Mouse (Mus musculus): ENCODE data around the gene Akr1b7. TPM values are rescaled to one million over a fixed set of nuclear protein-coding genes. Genes with fewer than 3 reads are reported as not detected.
A peak's percentile ranks its signal among the peaks of the same experiment; 100 is the strongest.
"Not testable (repeated sequence)": the region's sequence is repeated elsewhere in the genome, so short reads cannot be mapped to it uniquely, and the experiment has no call there.

Gene Akr1b7
- polyA plus RNA-seq (2016; fragmentation: Nextera tagmentation; extraction: Ambion mirVana), result 0.17 TPM in 1 of 2 replicates, not detected in the other

DNA sequence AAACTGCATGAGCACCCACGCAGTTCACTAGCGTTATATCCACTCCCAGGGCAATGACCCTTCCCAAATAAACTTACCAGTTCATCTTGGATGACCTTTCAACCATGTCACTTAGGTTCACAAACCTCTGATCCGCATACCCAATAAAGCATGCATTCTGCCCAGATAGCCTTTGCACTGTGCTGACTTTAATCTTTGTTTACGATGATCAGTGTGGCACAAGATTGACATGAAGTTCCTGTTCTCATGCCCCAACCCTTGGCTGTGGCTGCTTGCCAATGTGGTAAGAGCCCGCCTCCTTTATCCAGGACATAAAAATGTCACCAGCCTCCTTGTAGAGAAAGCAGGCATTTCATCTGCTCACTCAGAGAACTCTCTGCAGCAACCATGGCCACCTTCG, at the start of gene Akr1b7:
Gene Akr1b7, plus strand, starts transcription at position 312 of the 400 bp plus-strand sequence.
- no peak within 1 kb of the TSS for H3K9ac ChIP-seq
- no peak within 1 kb of the TSS for H3K4me3 ChIP-seq
- no peaks in the 10 kb centered on the region for H3K9me3 ChIP-seq (replicated peaks)
- H3K27me3 ChIP-seq, result no peaks in the 10 kb centered on the region
- H3K36me3 ChIP-seq, result no peaks in the 10 kb centered on the region
- H3K27ac ChIP-seq, result no peak within 1 kb of the TSS
- no peaks in the 10 kb centered on the region for H3K4me1 ChIP-seq
- 86% methylated on average over 6 of the region's 6 CpGs for WGBS
- H3K4me2 ChIP-seq (replicated peaks), result no peak within 1 kb of the TSS
- ATAC-seq (ENCODE audit: low FRiP score), result no peak

DNA sequence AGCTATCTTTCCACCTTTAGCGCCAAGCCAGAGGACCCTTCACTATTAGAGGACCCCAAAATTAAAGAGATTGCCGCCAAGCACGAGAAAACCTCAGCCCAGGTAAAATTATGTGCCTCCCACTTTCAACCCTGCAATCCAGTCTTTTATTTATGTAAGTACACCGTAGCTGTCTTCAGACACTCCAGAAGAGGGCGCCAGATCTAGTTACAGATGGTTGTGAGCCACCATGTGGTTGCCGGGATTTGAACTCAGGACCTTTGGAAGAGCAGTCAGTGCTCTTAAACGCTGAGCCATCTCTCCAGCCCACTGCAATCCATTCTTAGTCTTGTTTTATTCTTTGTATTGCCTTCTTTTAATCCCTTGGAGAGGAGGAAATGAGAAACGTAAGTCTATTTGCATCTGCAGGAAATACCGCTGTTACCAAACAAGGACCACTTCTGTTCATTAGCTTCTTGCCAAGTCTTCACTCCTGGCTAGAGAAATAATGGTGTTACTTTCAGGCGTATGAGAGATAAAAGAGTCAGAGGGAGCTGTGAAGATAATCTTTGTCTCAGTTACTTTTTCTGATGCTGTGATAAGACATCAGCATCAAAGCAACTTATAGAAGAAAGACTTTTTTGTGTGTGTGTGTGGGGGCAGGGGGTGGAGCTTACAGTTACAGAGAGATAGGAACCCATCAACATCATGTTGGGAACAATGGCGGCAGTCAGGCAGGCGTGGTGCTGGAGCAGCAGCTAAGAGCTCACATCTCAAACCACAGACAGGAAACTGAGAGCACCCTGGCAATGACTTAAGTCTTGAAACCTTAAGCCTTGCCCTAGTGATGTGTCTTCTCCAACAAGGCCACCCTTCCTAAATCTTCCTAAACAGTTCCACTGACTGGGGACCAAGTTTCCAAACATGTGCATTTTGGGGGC, 47.7 kb upstream of the Akr1b7 start:
- H3K4me2 ChIP-seq (replicated peaks), result no peak overlapping the region
- H3K4me1 ChIP-seq, result peaks cover 8% of the 10 kb centered on the region
- H3K36me3 ChIP-seq, result no peaks in the 10 kb centered on the region
- no peak overlapping the region for H3K27ac ChIP-seq
- no peaks in the 10 kb centered on the region for H3K27me3 ChIP-seq
- H3K4me3 ChIP-seq, result no peak overlapping the region
- 88% methylated on average over 12 of the region's 12 CpGs for WGBS
- H3K9ac ChIP-seq, result no peak overlapping the region
- no peak for ATAC-seq (ENCODE audit: low FRiP score)
- H3K9me3 ChIP-seq (replicated peaks), result no peaks in the 10 kb centered on the region

DNA sequence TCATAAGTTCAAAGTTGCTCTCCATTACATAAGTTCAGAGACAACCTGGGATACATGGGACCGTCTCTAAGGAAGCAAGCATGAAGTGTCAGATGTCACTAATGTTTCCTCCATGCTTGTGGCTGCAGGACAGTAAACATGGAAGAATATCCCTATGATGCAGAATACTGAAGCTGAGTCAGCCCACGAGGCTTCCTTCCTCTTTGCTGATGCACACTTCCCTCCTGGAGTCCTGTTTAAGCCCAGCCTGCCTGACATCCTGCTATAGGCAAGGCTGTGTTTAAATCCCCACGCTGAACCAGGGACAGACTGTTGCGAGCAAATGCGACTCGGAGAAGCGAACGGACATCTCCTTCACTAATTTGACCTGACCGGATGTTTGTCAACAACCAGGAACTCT, 44.1 kb upstream of the Akr1b7 start:
- no peaks in the 10 kb centered on the region for H3K27me3 ChIP-seq
- H3K4me3 ChIP-seq, result no peak overlapping the region
- WGBS, result 79% methylated on average over 9 of the region's 9 CpGs
- ATAC-seq (ENCODE audit: low FRiP score), result no peak
- no peak overlapping the region for H3K27ac ChIP-seq
- H3K9me3 ChIP-seq (replicated peaks), result no peaks in the 10 kb centered on the region
- peaks cover 8% of the 10 kb centered on the region for H3K4me1 ChIP-seq
- no peak overlapping the region for H3K4me2 ChIP-seq (replicated peaks)
- no peak overlapping the region for H3K9ac ChIP-seq
- no peaks in the 10 kb centered on the region for H3K36me3 ChIP-seq

DNA sequence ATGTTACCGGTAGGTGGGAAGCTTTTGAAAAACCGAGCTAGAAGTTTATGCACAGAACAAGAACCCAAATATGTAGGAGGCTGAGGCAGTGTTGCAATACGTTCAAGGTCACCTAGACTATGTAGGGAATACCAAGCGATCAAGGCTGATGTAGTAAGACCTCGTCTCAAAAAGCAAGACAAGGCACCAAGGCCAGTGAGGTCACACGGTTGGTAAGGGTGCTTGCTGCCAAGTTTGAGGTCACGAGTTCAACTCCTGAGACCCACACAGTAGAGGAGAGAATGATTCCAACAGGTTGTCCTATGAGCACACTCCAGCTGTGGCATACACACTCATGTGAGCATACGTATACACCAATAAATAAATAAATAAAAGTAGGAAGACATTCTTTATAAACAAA, 42.1 kb upstream of the Akr1b7 start:
- 75% methylated on average over 8 of the region's 8 CpGs for WGBS

DNA sequence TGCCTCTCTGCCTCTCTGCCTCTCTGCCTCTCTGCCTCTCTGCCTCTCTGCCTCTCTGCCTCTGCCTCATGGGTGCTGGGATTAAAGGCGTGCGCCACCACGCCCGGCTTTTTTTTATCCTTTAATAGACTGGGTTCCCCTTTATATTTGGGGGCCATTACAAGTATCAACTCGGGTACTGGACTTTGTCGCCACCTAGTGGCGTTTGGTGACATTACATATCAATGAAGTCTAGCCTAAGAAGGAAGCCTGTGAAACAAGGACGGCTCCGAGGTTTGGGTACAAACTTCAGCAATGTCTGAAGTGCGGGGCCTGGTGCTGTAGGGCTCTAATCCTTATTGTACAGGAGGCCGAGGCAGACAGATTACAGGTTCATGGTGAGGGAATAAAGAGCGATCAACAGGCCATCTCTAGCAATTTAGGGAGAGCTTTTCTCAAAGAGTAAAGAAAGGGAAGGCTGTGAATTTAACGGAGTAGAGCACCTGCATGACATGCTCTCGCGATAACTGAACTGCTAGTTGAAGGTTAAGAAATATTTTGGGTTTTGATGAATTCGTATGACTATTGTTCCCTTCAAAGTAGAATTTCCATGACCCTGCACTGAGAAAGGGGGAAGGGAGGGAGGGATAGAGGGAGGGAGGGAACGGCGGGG, 40.3 kb upstream of the Akr1b7 start:
- no peak overlapping the region for H3K9ac ChIP-seq
- peaks cover 8% of the 10 kb centered on the region for H3K4me1 ChIP-seq
- 30% methylated on average over 18 of the region's 18 CpGs for WGBS
- H3K27ac ChIP-seq, result no peak overlapping the region
- ATAC-seq (ENCODE audit: low FRiP score), result no peak
- H3K36me3 ChIP-seq, result no peaks in the 10 kb centered on the region
- H3K9me3 ChIP-seq (replicated peaks), result no peaks in the 10 kb centered on the region
- H3K4me2 ChIP-seq (replicated peaks), result peak overlapping the region; percentile 19
- no peaks in the 10 kb centered on the region for H3K27me3 ChIP-seq
- H3K4me3 ChIP-seq, result no peak overlapping the region

More for the DNA sequence above, 42.1 kb upstream of the Akr1b7 start:
- no peak for ATAC-seq (ENCODE audit: low FRiP score)
- Histone ChIP-seq H3K4me2 (replicated peaks) (no peak overlapping the region), H3K9me3 (replicated peaks) (no peaks in the 10 kb centered on the region), H3K4me3 (no peak overlapping the region), H3K4me1 (peaks cover 8% of the 10 kb centered on the region), H3K9ac (no peak overlapping the region), H3K36me3 (no peaks in the 10 kb centered on the region), H3K27ac (no peak overlapping the region), H3K27me3 (no peaks in the 10 kb centered on the region)

DNA sequence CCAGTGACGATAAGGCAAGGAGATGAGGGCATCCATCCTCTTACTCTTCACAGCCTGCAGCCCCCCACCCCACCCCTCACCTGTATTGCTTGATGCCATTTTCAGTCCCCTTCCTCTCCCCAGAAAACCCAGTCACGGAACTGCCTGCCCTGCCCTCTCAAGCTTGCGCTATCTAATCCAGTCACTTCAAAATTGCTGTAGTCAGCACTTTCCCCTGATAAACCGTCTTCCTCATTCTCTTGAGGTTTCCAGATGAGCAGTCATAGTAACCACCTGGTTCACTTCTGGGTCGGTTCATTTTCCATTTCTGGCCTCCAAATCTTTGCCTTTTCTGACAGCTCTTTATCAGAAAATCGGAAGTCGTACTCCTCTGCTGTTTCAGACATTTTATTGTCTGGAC, 38.3 kb upstream of the Akr1b7 start:
- ATAC-seq (ENCODE audit: low FRiP score), result no peak
- 80% methylated on average over 7 of the region's 7 CpGs for WGBS

DNA sequence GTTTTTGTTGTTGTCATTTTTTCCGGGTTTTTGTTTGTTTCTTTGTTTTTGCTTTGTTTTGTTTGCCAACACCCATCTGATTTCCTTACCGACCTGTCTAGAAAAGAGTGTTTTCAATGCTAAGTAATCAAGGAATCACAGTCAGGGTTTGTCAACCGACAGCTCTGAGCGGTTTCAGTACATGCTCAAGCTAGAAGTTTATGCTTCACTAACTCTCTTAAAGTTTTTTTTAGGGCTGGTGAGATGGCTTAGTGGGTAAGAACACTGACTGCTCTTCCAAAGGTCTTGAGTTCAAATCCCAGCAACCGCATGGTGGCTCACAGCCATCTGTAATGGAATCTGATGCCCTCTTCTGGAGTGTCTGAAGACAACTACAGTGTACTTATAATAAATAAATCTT, 36.2 kb upstream of the Akr1b7 start:
- not testable (repeated sequence) for H3K27ac ChIP-seq; ATAC-seq (ENCODE audit: low FRiP score)
- 79% methylated on average over 5 of the region's 5 CpGs for WGBS

More for the DNA sequence above, 38.3 kb upstream of the Akr1b7 start:
- H3K9me3 ChIP-seq (replicated peaks), result no peaks in the 10 kb centered on the region
- H3K4me3 ChIP-seq, result no peak overlapping the region
- no peak overlapping the region for H3K27ac ChIP-seq
- H3K4me1 ChIP-seq, result peaks cover 4% of the 10 kb centered on the region
- no peaks in the 10 kb centered on the region for H3K27me3 ChIP-seq
- no peak overlapping the region for H3K9ac ChIP-seq
- H3K4me2 ChIP-seq (replicated peaks), result no peak overlapping the region
- H3K36me3 ChIP-seq, result no peaks in the 10 kb centered on the region

DNA sequence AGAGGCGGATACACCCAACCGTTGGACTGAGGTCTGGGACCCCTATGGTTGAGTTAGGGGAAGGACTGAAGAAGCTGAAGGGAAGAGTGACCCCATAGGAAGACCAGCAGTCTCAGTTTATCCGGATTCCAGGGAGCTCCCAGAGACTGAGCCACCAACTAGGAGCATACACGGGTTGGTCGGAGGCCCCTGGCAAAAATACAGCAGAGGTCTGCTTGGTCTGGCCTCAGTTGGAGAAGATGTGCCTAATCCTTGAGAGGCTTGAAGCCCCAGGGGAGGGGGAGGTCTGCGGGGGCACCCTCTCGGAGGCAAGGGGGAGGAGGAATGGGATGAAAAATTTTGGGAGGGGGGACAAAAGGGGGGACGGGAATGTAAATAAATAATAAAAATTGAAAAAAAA, 28.7 kb upstream of the Akr1b7 start:
- 50% methylated on average over 8 of the region's 8 CpGs for WGBS

More for the DNA sequence above, 36.2 kb upstream of the Akr1b7 start:
- not testable (repeated sequence) for H3K4me3 ChIP-seq; H3K9ac ChIP-seq; H3K27me3 ChIP-seq; H3K4me2 ChIP-seq (replicated peaks); H3K9me3 ChIP-seq (replicated peaks); H3K36me3 ChIP-seq; H3K4me1 ChIP-seq

DNA sequence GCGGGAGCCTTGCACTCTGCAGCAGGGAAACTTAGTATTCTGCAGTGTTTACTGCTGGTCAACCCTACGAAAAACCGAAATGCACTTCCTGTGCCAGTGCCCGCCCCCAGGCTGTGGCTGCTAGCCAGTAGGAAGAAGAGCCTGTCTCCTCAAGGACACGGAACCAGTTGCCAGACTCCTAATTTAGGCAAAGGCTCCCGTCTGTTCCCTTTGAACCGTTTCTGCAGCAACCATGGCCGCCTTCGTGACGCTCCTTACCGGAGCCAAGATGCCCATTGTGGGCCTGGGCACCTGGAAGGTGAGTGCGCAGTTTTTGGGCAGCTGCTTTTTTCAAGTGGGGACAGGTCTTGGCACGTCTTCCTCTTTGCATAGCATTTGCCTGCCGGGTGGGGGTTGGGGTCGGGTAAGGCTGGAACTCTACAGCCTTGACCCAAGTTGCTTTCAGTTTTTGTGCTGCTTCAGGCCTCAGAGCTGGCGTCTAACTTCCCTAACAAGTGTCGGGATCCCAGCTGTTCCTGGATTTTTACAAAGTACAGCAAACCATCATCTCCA, 27.9 kb upstream of the Akr1b7 start, which contains the start of gene Akr1b10:
Gene Akr1b10, plus strand, starts transcription at position 109 of the 552 bp plus-strand sequence.
- Histone ChIP-seq H3K4me1 (peaks cover 10% of the 10 kb centered on the region; the same call in 1 of the 2 replicates), H3K9ac (peak within 1 kb of the TSS; percentile 59), H3K9me3 (replicated peaks) (no peaks in the 10 kb centered on the region), H3K4me2 (replicated peaks) (peak within 1 kb of the TSS; percentile 72), H3K27me3 (no peaks in the 10 kb centered on the region), H3K4me3 (peak within 1 kb of the TSS; percentile 45), H3K27ac (peak within 1 kb of the TSS; percentile 23; the same call in 1 of the 2 replicates), H3K36me3 (no peaks in the 10 kb centered on the region)
- WGBS, result 1% methylated on average over 17 of the region's 17 CpGs
- ATAC-seq (ENCODE audit: low FRiP score), result peak; percentile 69

More for the DNA sequence above, 28.7 kb upstream of the Akr1b7 start:
- Histone ChIP-seq H3K27ac (no peak overlapping the region), H3K4me1 (peaks cover 10% of the 10 kb centered on the region; the same call in 1 of the 2 replicates), H3K9ac (no peak overlapping the region), H3K27me3 (no peaks in the 10 kb centered on the region), H3K4me3 (no peak overlapping the region), H3K36me3 (no peaks in the 10 kb centered on the region), H3K4me2 (replicated peaks) (0 out of 2 replicates have a peak overlapping the region, but pooled peaks have one; percentile 72), H3K9me3 (replicated peaks) (no peaks in the 10 kb centered on the region)
- ATAC-seq (ENCODE audit: low FRiP score), result no peak; the same call in 1 of the 2 replicates

DNA sequence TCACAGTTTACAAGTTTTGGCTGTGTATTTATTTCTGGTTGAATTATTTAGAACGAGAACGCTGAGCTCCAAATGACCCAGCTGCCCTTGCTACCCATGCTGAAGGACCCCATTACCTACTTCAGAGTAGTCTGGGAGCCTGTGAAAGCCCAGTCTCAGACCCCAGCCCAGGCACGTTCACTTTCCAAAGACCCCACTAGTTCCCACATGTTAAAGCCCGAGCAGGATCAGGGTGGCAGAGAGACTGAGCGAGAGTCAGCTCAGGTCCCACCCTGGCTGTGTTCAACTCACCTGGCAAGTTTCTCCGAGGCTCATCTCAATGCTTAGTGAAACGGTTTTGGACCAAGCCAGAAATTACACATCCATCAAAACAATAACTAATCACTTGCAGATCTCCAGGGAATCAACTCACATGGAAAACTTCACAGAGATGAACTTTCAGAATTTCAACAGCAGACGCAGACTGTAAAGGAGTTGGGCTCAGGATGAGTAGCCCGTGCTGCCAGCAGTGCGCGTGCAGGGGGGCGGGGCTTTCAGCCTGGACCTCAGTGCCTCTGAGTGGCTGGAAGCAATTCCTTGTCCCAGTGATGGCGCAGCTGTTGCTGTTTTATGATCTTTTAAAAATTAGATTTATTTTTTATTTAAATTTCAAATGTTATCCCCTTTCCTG, 27.3 kb upstream of the Akr1b7 start:
- Histone ChIP-seq H3K27ac (no peak overlapping the region), H3K9ac (no peak overlapping the region), H3K4me3 (peak overlapping the region; percentile 45), H3K4me1 (peaks cover 10% of the 10 kb centered on the region; the same call in 1 of the 2 replicates), H3K36me3 (no peaks in the 10 kb centered on the region), H3K27me3 (no peaks in the 10 kb centered on the region), H3K9me3 (replicated peaks) (no peaks in the 10 kb centered on the region), H3K4me2 (replicated peaks) (peak overlapping the region; percentile 72)
- 1% methylated on average over 13 of the region's 13 CpGs for WGBS
- no peak for ATAC-seq (ENCODE audit: low FRiP score)

DNA sequence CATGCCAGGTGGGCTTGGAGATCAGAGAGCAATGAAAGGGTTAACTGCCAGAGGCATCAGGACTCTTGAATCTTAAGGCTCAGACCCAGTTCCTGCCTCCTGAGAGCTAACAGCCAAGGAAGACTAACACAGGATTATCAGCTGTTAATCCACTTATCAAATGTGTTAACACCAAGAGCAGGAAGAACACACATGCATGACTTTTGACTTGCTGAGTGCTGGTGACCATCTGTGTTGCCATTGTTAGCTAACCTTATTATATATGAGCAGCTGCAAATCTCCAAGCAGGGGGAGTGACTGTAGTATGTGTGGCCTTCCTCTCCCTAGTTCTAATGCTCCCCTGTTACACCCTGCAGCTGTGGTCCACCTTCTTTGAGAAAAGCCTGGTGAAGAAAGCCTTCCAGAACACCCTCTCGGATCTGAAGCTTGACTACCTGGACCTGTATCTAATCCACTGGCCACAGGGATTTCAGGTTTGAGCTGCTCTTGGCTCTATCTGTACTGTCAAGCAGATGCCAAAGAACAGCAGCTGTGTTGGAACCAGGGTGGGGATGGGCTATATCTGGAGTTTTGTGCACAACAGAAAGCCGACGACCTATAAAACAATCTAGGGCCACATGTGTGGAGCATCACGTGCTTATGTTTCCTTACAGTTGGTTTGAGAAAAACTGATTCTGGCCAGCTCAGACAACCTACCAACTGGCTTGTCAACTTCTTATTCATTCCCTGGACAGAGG, 23.5 kb upstream of the Akr1b7 start:
- no peaks in the 10 kb centered on the region for H3K27me3 ChIP-seq
- H3K9ac ChIP-seq, result no peak overlapping the region
- WGBS, result 93% methylated on average over 4 of the region's 4 CpGs
- H3K36me3 ChIP-seq, result peaks cover 10% of the 10 kb centered on the region; the same call in 1 of the 2 replicates
- no peaks in the 10 kb centered on the region for H3K9me3 ChIP-seq (replicated peaks)
- H3K4me2 ChIP-seq (replicated peaks), result no peak overlapping the region
- peaks cover 10% of the 10 kb centered on the region; the same call in 1 of the 2 replicates for H3K4me1 ChIP-seq
- no peak for ATAC-seq (ENCODE audit: low FRiP score)
- H3K4me3 ChIP-seq, result no peak overlapping the region
- H3K27ac ChIP-seq, result no peak overlapping the region
